Mouse (Mus musculus) E14TG2a.4 (cell line): ENCODE measurements around the gene Pmvk.
A peak's percentile ranks its signal among the peaks of the same experiment; 100 is the strongest.

ENCODE experiments used
- H3K27me3 ChIP-seq: 2 replicates; pipeline ENCODE4 v1.6.1; 2014; ENCODE audit warnings: low read length, control low read depth; ENCODE audit not compliant: insufficient read depth
- H3K36me3 ChIP-seq: 2 replicates; pipeline ENCODE4 v1.6.1; 2014; ENCODE audit warnings: low read length, control low read depth; ENCODE audit not compliant: insufficient read depth
- H3K4me1 ChIP-seq: replicated peaks from 2 replicates; pipeline ENCODE4 v1.6.1; 2014; ENCODE audit warnings: low read depth, low read length, control low read depth
- H3K4me3 ChIP-seq: replicated peaks from 2 replicates; pipeline ENCODE4 v1.5.1; 2014; ENCODE audit warnings: mild to moderate bottlenecking, low read length
- H3K9me3 ChIP-seq: 2 replicates; pipeline ENCODE4 v1.6.1; 2014; ENCODE audit warnings: low read length, control low read depth
- CTCF ChIP-seq: conservative IDR thresholded peaks from 2 replicates; pipeline ENCODE4 v1.5.1; 2014; ENCODE audit warnings: low read length
- NANOG ChIP-seq: IDR thresholded peaks from 2 replicates; pipeline ENCODE4 v1.6.1; 2014; ENCODE audit warnings: borderline replicate concordance, low read length, mixed read lengths
- POU5F1 ChIP-seq: IDR thresholded peaks from 2 replicates; pipeline ENCODE4 v1.6.1; 2014; ENCODE audit warnings: low read length, borderline replicate concordance

Pmvk gene

GRCm38 (mm10) chr3:89417840-89418169 is 36.5 kb upstream of the Pmvk start:
- no peak for TF ChIP-seq NANOG
- no peak for TF ChIP-seq CTCF
- no peak for TF ChIP-seq POU5F1
- H3K9me3 ChIP-seq = no peaks in the 10 kb centered on the region
- no peaks in the 10 kb centered on the region for H3K27me3 ChIP-seq
- H3K36me3 ChIP-seq = peaks cover 44% of the 10 kb centered on the region
- H3K4me1 ChIP-seq = peaks cover 55% of the 10 kb centered on the region
- peak overlapping the region; percentile 83 for H3K4me3 ChIP-seq

GRCm38 (mm10) chr3:89418170-89418860 is 36.0 kb upstream of the Pmvk start, which contains the start of the genes Cks1b and Shc1:
Cks1b (minus strand) TSS chr3:89418383.
Shc1 (plus strand) TSS chr3:89418443.
- Histone ChIP-seq H3K27me3 (no peaks in the 10 kb centered on the region), H3K4me3 (peak within 1 kb of the TSS; percentile 83), H3K9me3 (no peaks in the 10 kb centered on the region), H3K36me3 (peaks cover 44% of the 10 kb centered on the region), H3K4me1 (peaks cover 55% of the 10 kb centered on the region)
- TF ChIP-seq NANOG = 0 out of 2 replicates have a peak, but pooled peaks have one; percentile 21
- no peak for TF ChIP-seq CTCF
- TF ChIP-seq POU5F1 = no peak

- Histone ChIP-seq H3K36me3 (peaks cover 44% of the 10 kb centered on the region), H3K27me3 (no peaks in the 10 kb centered on the region), H3K4me3 (peak overlapping the region; percentile 83), H3K4me1 (peaks cover 57% of the 10 kb centered on the region), H3K9me3 (no peaks in the 10 kb centered on the region)
- TF ChIP-seq CTCF (no peak), POU5F1 (no peak), NANOG (no peak)
Observed at GRCm38 (mm10) chr3:89418861-89419250, 35.5 kb upstream of the Pmvk start.

- no peak for TF ChIP-seq CTCF
- peak overlapping the region; percentile 83 for H3K4me3 ChIP-seq
- H3K9me3 ChIP-seq = no peaks in the 10 kb centered on the region
- peaks cover 44% of the 10 kb centered on the region for H3K36me3 ChIP-seq
- no peaks in the 10 kb centered on the region for H3K27me3 ChIP-seq
- peaks cover 62% of the 10 kb centered on the region for H3K4me1 ChIP-seq
Observed at GRCm38 (mm10) chr3:89419571-89419970, 34.8 kb upstream of the Pmvk start.

- Histone ChIP-seq H3K4me1 (peaks cover 66% of the 10 kb centered on the region), H3K27me3 (no peaks in the 10 kb centered on the region), H3K36me3 (peaks cover 44% of the 10 kb centered on the region), H3K9me3 (no peaks in the 10 kb centered on the region), H3K4me3 (peak overlapping the region; percentile 83)
- no peak for TF ChIP-seq NANOG
- TF ChIP-seq CTCF = no peak
- no peak for TF ChIP-seq POU5F1
Observed at GRCm38 (mm10) chr3:89419981-89420380, 34.4 kb upstream of the Pmvk start.

GRCm38 (mm10) chr3:89420421-89420820 is 33.9 kb upstream of the Pmvk start:
- no peak for TF ChIP-seq NANOG
- no peak for TF ChIP-seq POU5F1
- no peak for TF ChIP-seq CTCF
- Histone ChIP-seq H3K9me3 (no peaks in the 10 kb centered on the region), H3K4me1 (peaks cover 71% of the 10 kb centered on the region), H3K36me3 (peaks cover 44% of the 10 kb centered on the region), H3K4me3 (peak overlapping the region; percentile 83), H3K27me3 (no peaks in the 10 kb centered on the region)

- TF ChIP-seq NANOG = no peak
- no peak for TF ChIP-seq POU5F1
- no peak for TF ChIP-seq CTCF
- Histone ChIP-seq H3K36me3 (peaks cover 44% of the 10 kb centered on the region), H3K4me3 (peak overlapping the region; percentile 83), H3K27me3 (no peaks in the 10 kb centered on the region), H3K4me1 (peaks cover 71% of the 10 kb centered on the region), H3K9me3 (no peaks in the 10 kb centered on the region)
Observed at GRCm38 (mm10) chr3:89421002-89421774, 33.2 kb upstream of the Pmvk start.

- peak overlapping the region; percentile 83 for H3K4me3 ChIP-seq
- peaks cover 70% of the 10 kb centered on the region for H3K4me1 ChIP-seq
- no peaks in the 10 kb centered on the region for H3K27me3 ChIP-seq
- no peak for TF ChIP-seq NANOG
- TF ChIP-seq CTCF = no peak
- no peak for TF ChIP-seq POU5F1
- H3K36me3 ChIP-seq = peaks cover 44% of the 10 kb centered on the region
- no peaks in the 10 kb centered on the region for H3K9me3 ChIP-seq
Observed at GRCm38 (mm10) chr3:89421810-89422473, 32.4 kb upstream of the Pmvk start.
